Mouse (Mus musculus): ENCODE results near the gene Stub1. TPM values are rescaled to one million over a fixed set of nuclear protein-coding genes. Genes with fewer than 3 reads are reported as not detected.

Stub1 gene
- polyA plus RNA-seq, 1 experiment from 2014 or later: 246 TPM

- no peaks in the 10 kb centered on the region for H3K9me3 ChIP-seq (ENCODE audit: control insufficient read depth)
- peak overlapping the region; percentile 78 for H3K9ac ChIP-seq (ENCODE audit: low read depth, low read length)
- H3K27ac ChIP-seq (ENCODE audit: low read depth, low read length): peak overlapping the region; percentile 98
- peak overlapping the region; percentile 93 for H3K4me2 ChIP-seq (replicated peaks; ENCODE audit: low read depth)
- peaks cover 37% of the 10 kb centered on the region for H3K36me3 ChIP-seq (ENCODE audit: control insufficient read depth, insufficient read depth)
- peak overlapping the region; percentile 76 for H3K4me3 ChIP-seq (ENCODE audit: low read depth, low read length)
- no peak for ATAC-seq
- 32% methylated on average over 21 of the region's 21 CpGs for WGBS
- no peaks in the 10 kb centered on the region for H3K27me3 ChIP-seq (replicated peaks; ENCODE audit: control insufficient read depth, insufficient read depth, low read length)
- H3K4me1 ChIP-seq (replicated peaks; ENCODE audit: control insufficient read depth, insufficient read depth, low read length): peaks cover 11% of the 10 kb centered on the region; the same call in 1 of the 2 replicates
- no peak for TF ChIP-seq CTCF (IDR thresholded peaks at IDR 0.05; ENCODE audit: low read depth)
These were observed 1.5 kb downstream of the Stub1 start for GRCm38 (mm10) chr17:25831451-25832281.

- 81% methylated on average over 14 of the region's 14 CpGs for WGBS
- Histone ChIP-seq H3K27ac (ENCODE audit: low read depth, low read length) (peak overlapping the region; percentile 50; the same call in 1 of the 2 replicates), H3K4me1 (replicated peaks; ENCODE audit: control insufficient read depth, insufficient read depth, low read length) (peaks cover 9% of the 10 kb centered on the region; the same call in 1 of the 2 replicates), H3K27me3 (replicated peaks; ENCODE audit: control insufficient read depth, insufficient read depth, low read length) (no peaks in the 10 kb centered on the region), H3K9ac (ENCODE audit: low read depth, low read length) (no peak overlapping the region), H3K4me3 (ENCODE audit: low read depth, low read length) (no peak overlapping the region), H3K36me3 (ENCODE audit: control insufficient read depth, insufficient read depth) (peaks cover 43% of the 10 kb centered on the region), H3K9me3 (ENCODE audit: control insufficient read depth) (no peaks in the 10 kb centered on the region), H3K4me2 (replicated peaks; ENCODE audit: low read depth) (peak overlapping the region; percentile 93)
- no peak for TF ChIP-seq CTCF (IDR thresholded peaks at IDR 0.05; ENCODE audit: low read depth)
- no peak for ATAC-seq
These were observed 2.3 kb downstream of the Stub1 start for GRCm38 (mm10) chr17:25830806-25831431.

DNA sequence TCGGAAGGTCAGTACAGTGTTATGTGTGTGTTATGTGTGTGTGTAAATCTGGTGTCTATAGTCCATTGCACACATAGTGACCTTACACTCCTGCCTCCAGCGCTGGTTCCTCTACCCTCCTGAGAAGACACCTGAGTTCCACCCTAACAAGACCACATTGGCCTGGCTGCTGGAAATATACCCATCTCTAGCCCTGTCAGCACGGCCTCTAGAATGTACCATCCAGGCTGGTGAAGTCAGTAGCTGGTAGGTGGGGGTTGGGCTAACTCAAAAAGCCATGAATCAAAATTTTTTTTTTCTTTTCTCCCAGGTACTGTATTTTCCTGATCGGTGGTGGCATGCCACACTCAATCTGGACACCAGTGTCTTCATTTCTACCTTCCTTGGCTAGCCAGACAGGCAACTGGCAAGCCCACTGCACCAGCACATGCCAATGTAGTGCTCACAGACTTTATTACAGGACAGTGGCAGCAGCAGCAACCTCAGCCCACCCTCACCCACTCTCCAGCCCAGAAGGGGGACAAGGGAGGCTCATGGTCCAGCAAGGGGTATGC is 2.9 kb downstream of the Stub1 start:
- H3K4me1 ChIP-seq (replicated peaks; ENCODE audit: control insufficient read depth, insufficient read depth, low read length): peaks cover 9% of the 10 kb centered on the region; the same call in 1 of the 2 replicates
- peak overlapping the region; percentile 86 for H3K4me2 ChIP-seq (replicated peaks; ENCODE audit: low read depth)
- ATAC-seq: no peak
- peaks cover 37% of the 10 kb centered on the region for H3K36me3 ChIP-seq (ENCODE audit: control insufficient read depth, insufficient read depth)
- no peaks in the 10 kb centered on the region for H3K27me3 ChIP-seq (replicated peaks; ENCODE audit: control insufficient read depth, insufficient read depth, low read length)
- no peak for TF ChIP-seq CTCF (IDR thresholded peaks at IDR 0.05; ENCODE audit: low read depth)
- no peak overlapping the region for H3K27ac ChIP-seq (ENCODE audit: low read depth, low read length)
- WGBS: 71% methylated on average over 4 of the region's 4 CpGs
- H3K9me3 ChIP-seq (ENCODE audit: control insufficient read depth): no peaks in the 10 kb centered on the region
- H3K4me3 ChIP-seq (ENCODE audit: low read depth, low read length): no peak overlapping the region
- H3K9ac ChIP-seq (ENCODE audit: low read depth, low read length): no peak overlapping the region

- Histone ChIP-seq H3K9me3 (ENCODE audit: control insufficient read depth) (no peaks in the 10 kb centered on the region), H3K9ac (ENCODE audit: low read depth, low read length) (peak overlapping the region; percentile 41), H3K4me3 (ENCODE audit: low read depth, low read length) (peak overlapping the region; percentile 52), H3K36me3 (ENCODE audit: control insufficient read depth, insufficient read depth) (peaks cover 32% of the 10 kb centered on the region), H3K27ac (ENCODE audit: low read depth, low read length) (peak overlapping the region; percentile 69), H3K4me2 (replicated peaks; ENCODE audit: low read depth) (peak overlapping the region; percentile 86), H3K27me3 (replicated peaks; ENCODE audit: control insufficient read depth, insufficient read depth, low read length) (no peaks in the 10 kb centered on the region), H3K4me1 (replicated peaks; ENCODE audit: control insufficient read depth, insufficient read depth, low read length) (peaks cover 12% of the 10 kb centered on the region)
- no peak for ATAC-seq
- WGBS: 21% methylated on average over 8 of the region's 8 CpGs
- TF ChIP-seq CTCF (IDR thresholded peaks at IDR 0.05; ENCODE audit: low read depth): no peak
These were observed 3.6 kb downstream of the Stub1 start for GRCm38 (mm10) chr17:25829558-25830017.

- Histone ChIP-seq H3K4me1 (replicated peaks; ENCODE audit: control insufficient read depth, insufficient read depth, low read length) (peaks cover 18% of the 10 kb centered on the region), H3K9me3 (ENCODE audit: control insufficient read depth) (no peaks in the 10 kb centered on the region), H3K4me2 (replicated peaks; ENCODE audit: low read depth) (peak within 1 kb of the TSS; percentile 86), H3K9ac (ENCODE audit: low read depth, low read length) (peak within 1 kb of the TSS; percentile 41), H3K27ac (ENCODE audit: low read depth, low read length) (peak within 1 kb of the TSS; percentile 69), H3K36me3 (ENCODE audit: control insufficient read depth, insufficient read depth) (peaks cover 32% of the 10 kb centered on the region), H3K4me3 (ENCODE audit: low read depth, low read length) (peak within 1 kb of the TSS; percentile 52), H3K27me3 (replicated peaks; ENCODE audit: control insufficient read depth, insufficient read depth, low read length) (no peaks in the 10 kb centered on the region)
- peak; percentile 70 for TF ChIP-seq CTCF (IDR thresholded peaks at IDR 0.05; ENCODE audit: low read depth)
- WGBS: under 1% methylated on average over 32 of the region's 32 CpGs
- peak; percentile 41 for ATAC-seq
These were observed 4.3 kb downstream of the Stub1 start, which contains the start of gene Jmjd8 for GRCm38 (mm10) chr17:25828712-25829557. Gene Jmjd8, plus strand, starts transcription at chr17:25828867.
